Mouse (Mus musculus) ES-E14 (cell line): ENCODE data around the gene Phldb3. TPM values are rescaled to one million over a fixed set of nuclear protein-coding genes. Genes with fewer than 3 reads are reported as not detected.

ENCODE experiments used
- DNase-seq: peaks from one replicate; pipeline ENCODE4 v3.0.0-alpha.2; 2013; ENCODE audit warnings: low read depth, low spot score
- H3K27ac ChIP-seq: 2 replicates; pipeline ENCODE4 v1.5.1; 2012; ENCODE audit warnings: low read depth, mild to moderate bottlenecking, low read length, moderate library complexity, mixed read lengths; ENCODE audit not compliant: poor library complexity, insufficient read depth, severe bottlenecking
- H3K36me3 ChIP-seq: 2 replicates; pipeline ENCODE4 v1.6.1; 2012; ENCODE audit warnings: mild to moderate bottlenecking, low read length, moderate library complexity, mixed read lengths; ENCODE audit not compliant: control insufficient read depth, poor library complexity, insufficient read depth, severe bottlenecking
- H3K4me1 ChIP-seq, 2 experiments: fragments of 150-350 bp in 1 of 2; sonication (generic) in 1 of 2; 2 replicates each; pipeline ENCODE4 v1.6.1; 2012; ENCODE audit warnings: low read length in 2 of 2, mild to moderate bottlenecking in 1 of 2, mixed read lengths in 1 of 2; ENCODE audit not compliant: control insufficient read depth in 2 of 2, insufficient read depth in 2 of 2, poor library complexity in 1 of 2
- H3K4me3 ChIP-seq, 2 experiments: fragments of 150-350 bp in 1 of 2; sonication (generic) in 1 of 2; 2 replicates each; pipeline ENCODE4 v1.5.1; 2012; ENCODE audit warnings: low read length in 2 of 2, low read depth in 1 of 2, mild to moderate bottlenecking in 1 of 2, mixed read lengths in 1 of 2; ENCODE audit not compliant: insufficient read depth in 1 of 2, poor library complexity in 1 of 2, severe bottlenecking in 1 of 2
- H3K9ac ChIP-seq: 2 replicates; pipeline ENCODE4 v1.6.1; 2012; ENCODE audit warnings: low read depth, mild to moderate bottlenecking, low read length, mixed read lengths; ENCODE audit not compliant: poor library complexity, insufficient read depth, severe bottlenecking
- H3K9me3 ChIP-seq: fragments of 150-350 bp; sonication (generic); 2 replicates; pipeline ENCODE4 v1.6.1; 2012; ENCODE audit warnings: low read depth, mild to moderate bottlenecking, low read length; ENCODE audit not compliant: control insufficient read depth, insufficient read depth
- CHD2 ChIP-seq: IDR thresholded peaks from 2 replicates; pipeline ENCODE4 v1.6.1; 2014; ENCODE audit warnings: mild to moderate bottlenecking, low read depth, low read length, inconsistent platforms
- HCFC1 ChIP-seq: IDR thresholded peaks from 2 replicates; pipeline ENCODE4 v1.6.1; 2012; ENCODE audit warnings: low read length, inconsistent platforms, borderline replicate concordance; ENCODE audit not compliant: insufficient read depth
- MAFK ChIP-seq: IDR thresholded peaks from 2 replicates; pipeline ENCODE4 v1.6.1; 2014; ENCODE audit warnings: mild to moderate bottlenecking, low read depth, low read length, inconsistent platforms; ENCODE audit not compliant: insufficient read depth
- ZC3H11A ChIP-seq: IDR thresholded peaks from 2 replicates; pipeline ENCODE4 v1.6.1; 2012; ENCODE audit warnings: low read depth, mild to moderate bottlenecking, inconsistent platforms, low read length, borderline replicate concordance
- ZNF384 ChIP-seq: IDR thresholded peaks from 2 replicates; pipeline ENCODE4 v1.6.1; 2012; ENCODE audit warnings: low read depth, low read length, inconsistent platforms
- in situ Hi-C, 2 experiments: fragments of 600-800 bp; cut with MboI; formaldehyde crosslinking; loops; one replicate each; pipeline ENCODE4 v1.15.1; 2025; ENCODE audit warnings: low sequenced_read_pairs in 2 of 2, inconsistent platforms in 1 of 2; ENCODE audit not compliant: unreplicated experiment in 2 of 2
- total RNA-seq: library from RNA; depleted of rRNA; stranded (reverse); fragments of 300-350 nt; gene quantifications from 2 replicates; pipeline ENCODE4 v1.2.3, GENCODE M21; 2012

Gene Phldb3
- total RNA-seq, 1 experiment: 1.5 TPM

DNA sequence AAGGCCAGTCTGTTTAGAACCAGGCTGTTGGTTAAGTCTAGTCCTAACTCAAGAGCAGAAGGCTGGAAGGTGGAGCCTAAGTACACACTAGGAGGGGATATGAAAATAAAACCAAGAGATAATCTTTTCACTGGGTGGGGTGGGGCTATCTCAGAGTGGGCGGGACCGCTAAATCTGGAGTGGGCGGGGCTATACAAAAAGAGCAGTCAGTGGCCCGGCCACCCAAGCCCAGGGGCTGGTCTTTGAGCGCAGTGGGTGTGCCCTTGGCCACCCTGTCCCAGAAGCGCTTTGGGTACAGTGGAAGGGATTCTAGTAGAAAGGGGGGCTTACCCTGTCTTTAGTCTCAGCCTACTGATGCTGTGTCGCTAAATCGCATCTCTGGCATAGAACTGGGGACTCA, 23.7 kb upstream of the Phldb3 start:
- peak overlapping the region; percentile 35 to 62; a peak in 3 of 4 replicates for H3K4me3 ChIP-seq
- peaks cover 2 to 7% of the 10 kb centered on the region in 2 experiments; a peak in 2 of 4 replicates for H3K4me1 ChIP-seq
- TF ChIP-seq ZNF384: no peak
- no peak for TF ChIP-seq HCFC1
- TF ChIP-seq CHD2: no peak
- TF ChIP-seq ZC3H11A: no peak
- no peak for TF ChIP-seq MAFK
- no peaks in the 10 kb centered on the region for H3K9me3 ChIP-seq
- DNase-seq: no peak
- H3K36me3 ChIP-seq: no peaks in the 10 kb centered on the region
- in situ Hi-C loops: no loop called here
- H3K9ac ChIP-seq: no peak overlapping the region
- H3K27ac ChIP-seq: no peak overlapping the region

DNA sequence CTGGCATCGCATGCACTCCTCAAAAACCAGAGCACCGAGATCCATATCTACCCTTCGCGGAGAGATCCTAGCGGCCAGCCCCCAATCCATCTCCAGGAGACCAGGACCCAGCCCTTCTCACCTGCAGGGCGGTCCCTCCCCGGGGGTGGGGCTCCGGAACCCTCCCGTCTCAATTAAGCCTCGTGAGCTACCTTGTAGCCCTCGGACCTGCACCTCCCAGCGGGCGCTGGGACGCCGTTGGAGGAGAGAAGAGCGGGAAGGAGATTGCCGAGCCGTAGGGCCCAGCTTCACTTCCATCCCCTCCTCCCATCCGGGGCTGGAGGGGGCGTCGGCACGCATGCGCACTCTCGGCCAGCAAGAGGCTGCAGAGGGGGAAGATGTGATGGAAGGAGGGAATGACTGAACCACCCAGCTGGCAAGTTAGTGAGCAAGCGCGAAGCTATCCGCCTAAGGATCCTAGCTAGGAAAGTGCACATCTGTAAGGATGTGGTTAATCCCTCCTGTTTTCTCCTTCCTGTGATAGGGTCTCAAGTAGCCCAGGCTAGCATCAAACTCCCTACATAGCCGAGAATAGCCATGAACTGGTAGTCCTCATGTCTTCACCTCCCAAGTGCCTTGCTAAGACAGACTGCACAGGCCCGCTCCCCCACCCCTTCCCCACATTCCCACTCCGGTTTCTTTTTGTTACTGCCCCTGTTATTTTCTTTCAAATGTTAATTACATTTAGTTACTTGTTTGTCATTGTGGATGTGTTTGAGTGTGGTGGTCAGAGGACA, 23.0 kb upstream of the Phldb3 start, which contains the start of the genes Ethe1 and Zfp575:
TSS of gene Ethe1 (plus strand) at position 214 of the 776 bp plus-strand sequence.
TSS of gene Zfp575 (minus strand) at position 312 of the 776 bp plus-strand sequence.
- Histone ChIP-seq H3K27ac (no peak within 1 kb of the TSS), H3K9me3 (no peaks in the 10 kb centered on the region), H3K36me3 (no peaks in the 10 kb centered on the region), H3K4me1 (peaks cover 2 to 7% of the 10 kb centered on the region in 2 experiments; a peak in 2 of 4 replicates), H3K9ac (0 out of 2 replicates have a peak within 1 kb of the TSS, but pooled peaks have one; percentile 15), H3K4me3 (peak within 1 kb of the TSS; percentile 35 to 62)
- TF ChIP-seq HCFC1 (no peak), ZC3H11A (no peak), MAFK (no peak), CHD2 (no peak), ZNF384 (no peak)
- DNase-seq: no peak
- in situ Hi-C loops: no loop called here

DNA sequence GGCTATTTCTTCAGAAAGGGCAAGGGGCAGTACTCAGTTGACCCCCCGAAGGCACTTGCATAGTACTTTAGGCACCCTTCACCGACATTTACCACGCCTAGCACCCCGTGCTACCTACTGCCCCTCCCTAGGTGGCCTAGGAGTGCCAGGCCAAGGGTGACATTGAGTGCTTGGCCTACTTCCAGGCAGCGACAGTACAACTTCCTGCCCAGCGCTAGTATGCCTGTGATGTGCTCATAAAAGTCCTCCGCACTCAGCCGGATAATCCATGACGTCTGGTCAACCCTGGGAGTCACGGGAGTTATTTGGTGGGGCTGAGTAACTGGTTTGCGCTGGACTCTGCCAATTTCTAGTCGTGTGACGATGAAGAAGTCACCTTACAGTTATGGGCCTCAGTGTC, 22.2 kb upstream of the Phldb3 start:
- Histone ChIP-seq H3K4me1 (peaks cover 2 to 7% of the 10 kb centered on the region in 2 experiments; a peak in 2 of 4 replicates), H3K9ac (no peak overlapping the region), H3K4me3 (no peak overlapping the region), H3K9me3 (no peaks in the 10 kb centered on the region), H3K36me3 (no peaks in the 10 kb centered on the region), H3K27ac (no peak overlapping the region)
- TF ChIP-seq CHD2 (no peak), ZNF384 (no peak), MAFK (no peak), HCFC1 (no peak), ZC3H11A (no peak)
- no peak for DNase-seq
- in situ Hi-C loops: no loop called here

DNA sequence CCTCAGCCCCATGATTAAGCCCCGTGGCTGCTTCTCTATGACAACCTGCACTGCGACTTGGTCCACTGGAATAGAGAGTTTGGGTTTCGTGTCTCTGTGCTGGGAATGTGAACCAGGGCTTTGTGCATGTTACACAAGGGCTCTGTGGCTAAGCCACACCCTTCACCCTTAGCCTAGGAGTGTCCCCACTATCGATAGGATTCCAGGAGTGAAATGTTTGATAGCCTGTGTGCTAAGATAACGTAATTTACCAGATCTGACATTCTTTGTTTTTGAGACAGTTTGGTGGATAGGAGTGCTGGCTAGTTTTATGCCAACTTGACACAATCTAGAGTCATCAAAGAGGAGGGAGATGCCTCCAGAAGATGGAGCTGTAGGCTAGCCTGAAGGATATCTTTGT, 18.8 kb upstream of the Phldb3 start:
- DNase-seq: no peak
- Histone ChIP-seq H3K4me3 (no peak overlapping the region), H3K27ac (no peak overlapping the region), H3K36me3 (no peaks in the 10 kb centered on the region), H3K4me1 (peaks cover 2 to 8% of the 10 kb centered on the region in 2 experiments; a peak in 2 of 4 replicates), H3K9ac (no peak overlapping the region), H3K9me3 (no peaks in the 10 kb centered on the region)
- in situ Hi-C loops: no loop called here
- TF ChIP-seq ZC3H11A (no peak), CHD2 (no peak), HCFC1 (no peak), MAFK (no peak), ZNF384 (no peak)
